Mouse (Mus musculus): ENCODE data around the gene Msmp. TPM values are rescaled to one million over a fixed set of nuclear protein-coding genes. Genes with fewer than 3 reads are reported as not detected.
"Not testable (repeated sequence)": the region's sequence is repeated elsewhere in the genome, so short reads cannot be mapped to it uniquely, and the experiment has no call there.

Gene Msmp
- polyA plus RNA-seq, 1 experiment from 2014 or later, result 0.44 TPM

GRCm38 (mm10) chr4:43552437-43552836 is 31.9 kb downstream of the Msmp start:
- H3K27ac ChIP-seq, result no peak overlapping the region
- WGBS, result 93% methylated on average over 5 of the region's 5 CpGs

DNA sequence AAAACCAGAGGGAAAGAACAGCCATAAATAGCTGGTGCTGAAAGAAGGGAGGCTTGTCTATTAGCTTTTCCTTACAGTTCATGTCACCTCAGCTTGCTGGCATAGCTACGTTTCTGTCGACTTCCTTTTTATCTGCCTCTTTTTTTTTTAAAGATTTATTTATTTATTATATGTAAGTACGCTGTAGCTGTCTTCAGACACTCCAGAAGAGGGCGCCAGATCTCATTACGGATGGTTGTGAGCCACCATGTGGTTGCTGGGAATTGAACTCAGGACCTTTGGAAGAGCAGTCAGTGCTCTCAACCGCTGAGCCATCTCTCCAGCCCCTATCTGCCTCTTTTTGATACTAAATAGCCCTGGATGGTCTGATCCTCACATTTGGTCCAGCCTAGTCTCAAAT is 32.4 kb downstream of the Msmp start:
- H3K36me3 ChIP-seq, result peaks cover 100% of the 10 kb centered on the region
- 86% methylated on average over 6 of the region's 6 CpGs for WGBS
- not testable (repeated sequence) for H3K4me3 ChIP-seq

More at GRCm38 (mm10) chr4:43552437-43552836, 31.9 kb downstream of the Msmp start:
- H3K4me3 ChIP-seq, result no peak overlapping the region
- H3K4me1 ChIP-seq, result peaks cover 4% of the 10 kb centered on the region
- H3K9me3 ChIP-seq (replicated peaks), result no peaks in the 10 kb centered on the region
- no peaks in the 10 kb centered on the region for H3K27me3 ChIP-seq (ENCODE audit: low read depth, poor library complexity, severe bottlenecking)
- H3K36me3 ChIP-seq, result peaks cover 100% of the 10 kb centered on the region
- DNase-seq (ENCODE audit: low spot score), result no peak

GRCm38 (mm10) chr4:43549055-43549454 is 35.2 kb downstream of the Msmp start:
- DNase-seq (ENCODE audit: low spot score), result no peak
- no peak overlapping the region for H3K27ac ChIP-seq
- no peak overlapping the region for H3K4me3 ChIP-seq
- H3K36me3 ChIP-seq, result peaks cover 100% of the 10 kb centered on the region
- WGBS, result 91% methylated on average over 12 of the region's 12 CpGs
- no peaks in the 10 kb centered on the region for H3K4me1 ChIP-seq
- H3K9me3 ChIP-seq (replicated peaks), result no peaks in the 10 kb centered on the region
- H3K27me3 ChIP-seq (ENCODE audit: low read depth, poor library complexity, severe bottlenecking), result no peaks in the 10 kb centered on the region

More for the DNA sequence above, 32.4 kb downstream of the Msmp start:
- not testable (repeated sequence) for H3K4me1 ChIP-seq; H3K27ac ChIP-seq; H3K27me3 ChIP-seq (ENCODE audit: low read depth, poor library complexity, severe bottlenecking); H3K9me3 ChIP-seq (replicated peaks); DNase-seq (ENCODE audit: low spot score)

DNA sequence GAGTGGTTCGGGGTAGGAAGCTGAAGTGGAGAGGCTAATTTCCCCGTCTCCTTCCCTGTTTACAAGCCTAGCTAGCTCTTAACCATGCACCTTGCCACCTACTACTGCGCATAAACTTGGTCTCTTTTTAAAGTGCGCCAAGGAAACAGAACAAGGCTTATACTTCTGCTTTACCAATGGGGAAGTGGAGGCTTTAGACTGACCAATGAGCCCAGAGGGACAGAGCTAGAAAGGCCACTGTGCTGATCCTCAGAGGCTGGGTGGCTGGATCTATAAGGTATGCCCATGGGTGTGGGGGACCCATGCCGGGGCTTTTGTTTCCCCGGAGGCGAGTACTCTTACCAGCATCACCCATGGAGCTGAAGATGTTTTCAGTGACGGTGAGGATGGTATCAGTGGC is 37.1 kb downstream of the Msmp start:
- Histone ChIP-seq H3K36me3 (peaks cover 100% of the 10 kb centered on the region), H3K4me3 (no peak overlapping the region), H3K4me1 (no peaks in the 10 kb centered on the region), H3K27me3 (ENCODE audit: low read depth, poor library complexity, severe bottlenecking) (no peaks in the 10 kb centered on the region), H3K9me3 (replicated peaks) (no peaks in the 10 kb centered on the region), H3K27ac (no peak overlapping the region)
- WGBS, result 94% methylated on average over 8 of the region's 8 CpGs
- no peak for DNase-seq (ENCODE audit: low spot score)

GRCm38 (mm10) chr4:43546375-43547047 is 37.8 kb downstream of the Msmp start:
- no peak for DNase-seq (ENCODE audit: low spot score)
- H3K27ac ChIP-seq, result no peak overlapping the region
- no peaks in the 10 kb centered on the region for H3K4me1 ChIP-seq
- H3K4me3 ChIP-seq, result no peak overlapping the region
- H3K36me3 ChIP-seq, result peaks cover 100% of the 10 kb centered on the region
- WGBS, result 94% methylated on average over 12 of the region's 12 CpGs
- no peaks in the 10 kb centered on the region for H3K9me3 ChIP-seq (replicated peaks)
- no peaks in the 10 kb centered on the region for H3K27me3 ChIP-seq (ENCODE audit: low read depth, poor library complexity, severe bottlenecking)

DNA sequence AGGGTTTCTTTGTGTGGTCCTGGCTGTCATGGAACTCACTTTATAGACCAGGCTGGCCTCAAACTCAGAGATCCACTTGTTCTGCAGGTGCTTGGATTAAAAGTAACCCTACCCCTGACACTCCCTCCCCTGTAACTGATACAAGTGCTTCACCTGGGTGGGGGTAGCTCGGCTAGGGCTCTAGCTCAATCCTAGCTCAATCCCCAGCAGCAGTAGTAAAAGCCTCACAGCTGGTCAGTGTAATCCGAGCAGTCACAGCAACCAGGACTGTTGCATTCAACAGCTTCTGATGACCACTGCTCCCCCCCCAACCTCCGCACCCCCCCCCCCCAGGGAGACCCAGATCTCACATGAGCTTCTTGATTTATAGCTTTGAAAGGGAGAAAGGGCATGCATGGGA is 42.2 kb downstream of the Msmp start:
- no peaks in the 10 kb centered on the region for H3K9me3 ChIP-seq (replicated peaks)
- H3K36me3 ChIP-seq, result peaks cover 99% of the 10 kb centered on the region
- H3K27ac ChIP-seq, result no peak overlapping the region
- H3K4me3 ChIP-seq, result no peak overlapping the region
- no peaks in the 10 kb centered on the region for H3K27me3 ChIP-seq (ENCODE audit: low read depth, poor library complexity, severe bottlenecking)
- no peaks in the 10 kb centered on the region for H3K4me1 ChIP-seq
- WGBS, result 69% methylated on average over 3 of the region's 3 CpGs
- DNase-seq (ENCODE audit: low spot score), result no peak

DNA sequence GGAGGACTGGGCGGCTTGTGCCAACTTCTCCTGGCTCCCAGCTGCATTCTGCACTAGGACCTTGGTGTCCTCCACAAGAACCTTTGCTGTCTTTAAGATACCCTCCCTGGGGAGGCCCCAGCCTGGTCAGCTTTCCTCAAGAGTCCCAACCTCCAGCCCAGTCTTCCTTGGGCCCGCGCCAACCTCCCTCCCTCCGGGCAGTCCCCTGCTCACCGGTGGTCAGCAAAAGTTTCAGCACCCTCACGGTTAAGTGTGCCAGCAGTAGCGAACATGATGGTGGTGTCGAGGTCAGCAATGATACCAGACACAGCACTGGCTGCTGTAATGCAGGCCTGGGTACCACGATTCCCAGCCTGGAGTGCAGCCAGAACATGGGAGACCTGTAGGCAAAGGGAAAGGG is 48.3 kb downstream of the Msmp start:
- DNase-seq (ENCODE audit: low spot score), result no peak
- 95% methylated on average over 9 of the region's 9 CpGs for WGBS

DNA sequence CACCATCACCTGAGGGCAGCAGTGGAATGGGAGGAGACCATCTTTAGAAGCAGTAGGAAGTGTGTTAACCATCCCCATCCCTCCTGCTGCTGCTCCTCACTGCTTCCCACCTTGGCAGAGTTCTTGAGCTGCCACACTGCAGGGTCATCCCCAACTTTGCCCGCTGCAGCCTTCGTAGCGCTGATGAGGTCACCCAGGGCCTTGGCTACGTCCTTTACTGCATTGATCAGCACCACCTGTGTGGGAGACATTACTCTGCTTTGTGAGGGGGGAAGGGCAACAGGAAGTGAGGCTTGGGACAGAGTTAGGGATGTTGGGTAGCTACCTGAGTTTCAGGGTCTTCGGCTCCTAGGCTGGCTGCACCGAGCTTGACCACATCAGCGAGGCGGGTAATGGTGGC is 48.7 kb downstream of the Msmp start:
- no peak overlapping the region for H3K4me3 ChIP-seq
- no peak overlapping the region for H3K27ac ChIP-seq
- peaks cover 98% of the 10 kb centered on the region for H3K36me3 ChIP-seq
- 91% methylated on average over 8 of the region's 8 CpGs for WGBS
- H3K4me1 ChIP-seq, result no peaks in the 10 kb centered on the region
- H3K27me3 ChIP-seq (ENCODE audit: low read depth, poor library complexity, severe bottlenecking), result no peaks in the 10 kb centered on the region
- no peak for DNase-seq (ENCODE audit: low spot score)
- H3K9me3 ChIP-seq (replicated peaks), result no peaks in the 10 kb centered on the region

More for the DNA sequence above, 48.3 kb downstream of the Msmp start:
- Histone ChIP-seq H3K27ac (no peak overlapping the region), H3K4me1 (no peaks in the 10 kb centered on the region), H3K4me3 (no peak overlapping the region), H3K9me3 (replicated peaks) (no peaks in the 10 kb centered on the region), H3K36me3 (peaks cover 100% of the 10 kb centered on the region), H3K27me3 (ENCODE audit: low read depth, poor library complexity, severe bottlenecking) (no peaks in the 10 kb centered on the region)

DNA sequence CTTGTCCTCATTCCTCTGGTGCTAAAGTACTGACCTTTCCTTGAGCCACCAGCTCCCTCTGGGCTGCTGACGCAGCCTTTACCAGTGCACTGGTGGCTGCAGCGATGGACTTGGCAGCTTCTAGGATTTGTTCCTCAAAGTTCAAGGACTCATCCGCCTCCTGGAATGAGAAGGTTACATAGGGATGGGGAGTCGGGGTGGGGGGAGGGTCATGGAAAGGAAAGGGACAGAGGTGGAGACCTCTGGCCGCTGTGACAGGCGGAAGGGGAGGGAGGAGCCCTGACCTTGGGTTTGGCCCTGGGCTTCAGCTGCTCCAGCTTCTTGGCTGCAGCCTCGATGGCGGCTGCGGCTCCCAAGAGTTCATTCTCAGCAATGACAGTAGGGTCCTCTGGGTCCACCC is 51.0 kb downstream of the Msmp start:
- Histone ChIP-seq H3K27me3 (ENCODE audit: low read depth, poor library complexity, severe bottlenecking) (no peaks in the 10 kb centered on the region), H3K9me3 (replicated peaks) (no peaks in the 10 kb centered on the region), H3K4me1 (no peaks in the 10 kb centered on the region), H3K4me3 (no peak overlapping the region), H3K27ac (no peak overlapping the region), H3K36me3 (peaks cover 75% of the 10 kb centered on the region)
- WGBS, result 84% methylated on average over 9 of the region's 9 CpGs
- DNase-seq (ENCODE audit: low spot score), result no peak

Small RNA genes lying within 50 kb of the gene (microRNA-seq; reads per million reads assigned to microRNA genes)
- gene Gm25262, result not detected

Other genes starting within 250 kb of the Msmp start
- gene Rusc2, start 202.5 kb downstream of the Msmp start, polyA plus RNA-seq (2016; fragmentation: Nextera tagmentation; extraction: Ambion mirVana), result 3.4 and 5.8 TPM in 2 replicates
- gene Fam166b, start 155.4 kb downstream of the Msmp start, polyA plus RNA-seq (2016; fragmentation: Nextera tagmentation; extraction: Ambion mirVana), result 0.18 TPM in 1 of 2 replicates, not detected in the other
- gene Tesk1, start 142.6 kb downstream of the Msmp start, polyA plus RNA-seq (2016; fragmentation: Nextera tagmentation; extraction: Ambion mirVana), result 7.5 and 9.7 TPM in 2 replicates
- gene Cd72, start 129.9 kb downstream of the Msmp start, polyA plus RNA-seq (2016; fragmentation: Nextera tagmentation; extraction: Ambion mirVana), result 2.0 and 2.3 TPM in 2 replicates
- gene Sit1, start 100.8 kb downstream of the Msmp start, polyA plus RNA-seq (2016; fragmentation: Nextera tagmentation; extraction: Ambion mirVana), result not detected in 2 replicates
- gene Ccdc107, start 91.6 kb downstream of the Msmp start, polyA plus RNA-seq (2016; fragmentation: Nextera tagmentation; extraction: Ambion mirVana), result 44.3 and 50.8 TPM in 2 replicates
- gene Arhgef39, start 84.8 kb downstream of the Msmp start, polyA plus RNA-seq (2016; fragmentation: Nextera tagmentation; extraction: Ambion mirVana), result 45.1 and 49.8 TPM in 2 replicates
- gene Car9, start 77.5 kb downstream of the Msmp start, polyA plus RNA-seq (2016; fragmentation: Nextera tagmentation; extraction: Ambion mirVana), result 1.0 and 1.3 TPM in 2 replicates
- 45.4 and 60.0 TPM in 2 replicates for gene Tpm2, start 60.7 kb downstream of the Msmp start, polyA plus RNA-seq (2016; fragmentation: Nextera tagmentation; extraction: Ambion mirVana)
- gene Creb3, start 22.2 kb downstream of the Msmp start, polyA plus RNA-seq (2016; fragmentation: Nextera tagmentation; extraction: Ambion mirVana), result 27.3 and 40.5 TPM in 2 replicates
- 46.8 and 51.1 TPM in 2 replicates for gene Tln1, start 21.8 kb downstream of the Msmp start, polyA plus RNA-seq (2016; fragmentation: Nextera tagmentation; extraction: Ambion mirVana)
- gene Rgp1, start 5.8 kb downstream of the Msmp start, polyA plus RNA-seq (2016; fragmentation: Nextera tagmentation; extraction: Ambion mirVana), result 22.7 and 30.0 TPM in 2 replicates
- gene Gba2, start 5.6 kb downstream of the Msmp start, polyA plus RNA-seq (2016; fragmentation: Nextera tagmentation; extraction: Ambion mirVana), result 24.3 and 29.2 TPM in 2 replicates
- 2.8 and 4.8 TPM in 2 replicates for gene Npr2, start 47.4 kb upstream of the Msmp start, polyA plus RNA-seq (2016; fragmentation: Nextera tagmentation; extraction: Ambion mirVana)
- gene Spag8, start 69.1 kb upstream of the Msmp start, polyA plus RNA-seq (2016; fragmentation: Nextera tagmentation; extraction: Ambion mirVana), result 1.0 and 1.2 TPM in 2 replicates
- 61.9 and 66.4 TPM in 2 replicates for gene Hint2, start 72.0 kb upstream of the Msmp start, polyA plus RNA-seq (2016; fragmentation: Nextera tagmentation; extraction: Ambion mirVana)
- 2.2 and 3.4 TPM in 2 replicates for gene Tmem8b, start 84.5 kb upstream of the Msmp start, polyA plus RNA-seq (2016; fragmentation: Nextera tagmentation; extraction: Ambion mirVana)
- 1.6 and 1.7 TPM in 2 replicates for gene Fam221b, start 84.7 kb upstream of the Msmp start, polyA plus RNA-seq (2016; fragmentation: Nextera tagmentation; extraction: Ambion mirVana)
- gene Olfr70, start 116.3 kb upstream of the Msmp start, polyA plus RNA-seq (2016; fragmentation: Nextera tagmentation; extraction: Ambion mirVana), result not detected in 2 replicates
- gene Olfr71, start 125.8 kb upstream of the Msmp start, polyA plus RNA-seq (2016; fragmentation: Nextera tagmentation; extraction: Ambion mirVana), result not detected in 2 replicates
- gene Hrct1, start 142.7 kb upstream of the Msmp start, polyA plus RNA-seq (2016; fragmentation: Nextera tagmentation; extraction: Ambion mirVana), result 0.35 and 0.40 TPM in 2 replicates
- gene Spaar, start 145.5 kb upstream of the Msmp start, polyA plus RNA-seq (2016; fragmentation: Nextera tagmentation; extraction: Ambion mirVana), result 0.05 and 0.10 TPM in 2 replicates
- gene Olfr159, start 186.5 kb upstream of the Msmp start, polyA plus RNA-seq (2016; fragmentation: Nextera tagmentation; extraction: Ambion mirVana), result not detected in 2 replicates
- not detected in 2 replicates for gene Olfr156, start 239.4 kb upstream of the Msmp start, polyA plus RNA-seq (2016; fragmentation: Nextera tagmentation; extraction: Ambion mirVana)